Mouse (Mus musculus) kidney, adult 2 months (tissue): ENCODE measurements around the gene Lnx2. TPM values are rescaled to one million over a fixed set of nuclear protein-coding genes. Genes with fewer than 3 reads are reported as not detected.

Source experiments
- DNase-seq: peaks from one replicate; pipeline ENCODE4 v3.0.0; 2021
- H3K27ac ChIP-seq: fragments of 200-500 bp; 2 replicates; pipeline ENCODE4 v1.5.1; 2012; ENCODE audit warnings: low read depth, low read length, control low read depth, inconsistent platforms; ENCODE audit not compliant: insufficient read depth
- H3K27me3 ChIP-seq: fragments of 200-500 bp; replicated peaks from 2 replicates; pipeline ENCODE4 v1.6.1; 2012; ENCODE audit warnings: mild to moderate bottlenecking, moderate library complexity, low read length, inconsistent platforms; ENCODE audit not compliant: control insufficient read depth, insufficient read depth
- H3K36me3 ChIP-seq: fragments of 200-500 bp; 2 replicates; pipeline ENCODE4 v1.6.1; 2012; ENCODE audit warnings: mild to moderate bottlenecking, moderate library complexity, low read length, inconsistent platforms; ENCODE audit not compliant: control insufficient read depth, insufficient read depth
- H3K4me1 ChIP-seq: fragments of 200-500 bp; 2 replicates; pipeline ENCODE4 v1.6.1; 2011; ENCODE audit warnings: low read length; ENCODE audit not compliant: control insufficient read depth, insufficient read depth
- H3K4me3 ChIP-seq: fragments of 200-500 bp; 2 replicates; pipeline ENCODE4 v1.5.1; 2011; ENCODE audit warnings: mild to moderate bottlenecking, low read depth, low read length, control low read depth; ENCODE audit not compliant: insufficient read depth
- CTCF ChIP-seq: fragments of 200-500 bp; conservative IDR thresholded peaks from 2 replicates; pipeline ENCODE4 v1.5.1; 2011; ENCODE audit warnings: low read depth, mild to moderate bottlenecking, control low read depth, low read length, moderate library complexity, mixed read lengths; ENCODE audit not compliant: insufficient read depth, insufficient read length
- POLR2A ChIP-seq: fragments of 200-500 bp; IDR thresholded peaks from one replicate; pipeline ENCODE4 v1.6.1; 2011; ENCODE audit warnings: low read depth, low read length, control low read depth
- WGBS: fragments of 180-500 bp; shearing (Covaris S2); methylation state at CpG from one replicate; pipeline ENCODE4 v1.1.7; 2018; 5-methylcytosine and 5-hydroxymethylcytosine counted together
- polyA plus RNA-seq: library from polyadenylated mRNA; depleted of rRNA; stranded (reverse); fragments of >200 nt; gene quantifications from 2 replicates; pipeline ENCODE4 v1.2.3, GENCODE M21; 2012

Lnx2 gene
- polyA plus RNA-seq, 1 experiment: 24.1 TPM

- no peaks in the 10 kb centered on the region for H3K36me3 ChIP-seq
- H3K4me1 ChIP-seq: no peaks in the 10 kb centered on the region
- H3K4me3 ChIP-seq: no peak overlapping the region
- WGBS: 58% methylated on average over 8 of the region's 8 CpGs
- DNase-seq: peak; percentile 59
- no peak overlapping the region for H3K27ac ChIP-seq
- no peaks in the 10 kb centered on the region for H3K27me3 ChIP-seq
- TF ChIP-seq POLR2A (no peak), CTCF (no peak)
Observed at GRCm38 (mm10) chr5:146993509-146993908, 82.9 kb downstream of the Lnx2 start.

GRCm38 (mm10) chr5:146989051-146989450 lies 87.3 kb downstream of the Lnx2 start:
- 50% methylated on average over 5 of the region's 5 CpGs for WGBS
- no peak overlapping the region for H3K4me3 ChIP-seq
- TF ChIP-seq CTCF (no peak), POLR2A (no peak)
- no peak for DNase-seq
- no peak overlapping the region for H3K27ac ChIP-seq
- no peaks in the 10 kb centered on the region for H3K27me3 ChIP-seq
- H3K4me1 ChIP-seq: no peaks in the 10 kb centered on the region
- no peaks in the 10 kb centered on the region for H3K36me3 ChIP-seq

- Histone ChIP-seq H3K36me3 (no peaks in the 10 kb centered on the region), H3K27me3 (no peaks in the 10 kb centered on the region), H3K27ac (no peak overlapping the region), H3K4me3 (no peak overlapping the region), H3K4me1 (no peaks in the 10 kb centered on the region)
- 87% methylated on average over 10 of the region's 10 CpGs for WGBS
- TF ChIP-seq POLR2A: no peak
- no peak for TF ChIP-seq CTCF
- DNase-seq: no peak
Observed at GRCm38 (mm10) chr5:146987588-146987987, 88.8 kb downstream of the Lnx2 start.

- TF ChIP-seq CTCF (no peak), POLR2A (no peak)
- Histone ChIP-seq H3K4me3 (no peak overlapping the region), H3K27ac (no peak overlapping the region), H3K4me1 (peaks cover 9% of the 10 kb centered on the region; the same call in 1 of the 2 replicates), H3K27me3 (no peaks in the 10 kb centered on the region), H3K36me3 (no peaks in the 10 kb centered on the region)
- no peak for DNase-seq
- 67% methylated on average over 21 of the region's 21 CpGs for WGBS
Observed at GRCm38 (mm10) chr5:146985725-146986433, 90.5 kb downstream of the Lnx2 start.

- no peak overlapping the region for H3K27ac ChIP-seq
- H3K4me3 ChIP-seq: no peak overlapping the region
- peaks cover 10% of the 10 kb centered on the region; the same call in 1 of the 2 replicates for H3K4me1 ChIP-seq
- DNase-seq: peak; percentile 71
- H3K36me3 ChIP-seq: no peaks in the 10 kb centered on the region
- WGBS: 4% methylated on average over 8 of the region's 8 CpGs
- TF ChIP-seq CTCF (peak; percentile 93), POLR2A (no peak)
- no peaks in the 10 kb centered on the region for H3K27me3 ChIP-seq
Observed at GRCm38 (mm10) chr5:146983216-146983615, 93.2 kb downstream of the Lnx2 start.

- DNase-seq: peak; percentile 91
- 59% methylated on average over 6 of the region's 6 CpGs for WGBS
- Histone ChIP-seq H3K27ac (peak overlapping the region; percentile 26; the same call in 1 of the 2 replicates), H3K4me1 (peaks cover 10% of the 10 kb centered on the region; the same call in 1 of the 2 replicates), H3K36me3 (no peaks in the 10 kb centered on the region), H3K4me3 (no peak overlapping the region), H3K27me3 (no peaks in the 10 kb centered on the region)
- no peak for TF ChIP-seq POLR2A
- no peak for TF ChIP-seq CTCF
Observed at GRCm38 (mm10) chr5:146981376-146981775, 95.0 kb downstream of the Lnx2 start.

GRCm38 (mm10) chr5:146974781-146975123 lies 101.6 kb downstream of the Lnx2 start:
- Histone ChIP-seq H3K27me3 (no peaks in the 10 kb centered on the region), H3K27ac (peak overlapping the region; percentile 87), H3K4me1 (peaks cover 5% of the 10 kb centered on the region; the same call in 1 of the 2 replicates), H3K4me3 (no peak overlapping the region), H3K36me3 (no peaks in the 10 kb centered on the region)
- 20% methylated on average over 13 of the region's 13 CpGs for WGBS
- peak; percentile 81 for DNase-seq
- TF ChIP-seq POLR2A (no peak), CTCF (no peak)
